Mouse (Mus musculus): ENCODE data around the gene Gm3415. TPM values are rescaled to one million over a fixed set of nuclear protein-coding genes. Genes with fewer than 3 reads are reported as not detected.
"Not testable (repeated sequence)": the region's sequence is repeated elsewhere in the genome, so short reads cannot be mapped to it uniquely, and the experiment has no call there.

The Gm3415 gene
- polyA plus RNA-seq, 1 experiment: not detected

DNA sequence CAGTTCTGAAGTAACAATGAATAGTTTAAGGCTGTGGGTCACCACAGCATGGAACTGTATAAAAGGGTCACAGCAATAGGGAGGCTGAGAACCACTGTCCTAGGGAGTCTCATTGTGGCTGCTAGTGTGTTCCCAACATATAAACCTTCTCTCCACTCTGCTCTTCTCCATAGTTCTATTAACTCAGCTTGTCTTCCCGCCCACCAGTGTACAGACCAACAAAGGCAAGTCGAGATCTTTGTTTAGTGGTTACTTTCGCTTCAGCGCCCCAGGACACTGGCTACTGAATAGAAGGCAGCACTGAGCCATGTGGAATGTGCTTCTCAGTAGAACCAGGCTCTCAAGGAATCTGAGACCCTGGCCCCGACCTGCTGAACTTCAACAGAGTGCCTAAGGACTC is 36.6 kb downstream of the Gm3415 start:
- no peak for DNase-seq
- Histone ChIP-seq H3K27me3 (replicated peaks; ENCODE audit: control insufficient read depth, insufficient read depth, low read length) (no peaks in the 10 kb centered on the region), H3K27ac (ENCODE audit: insufficient read depth, low read depth, low read length) (no peak overlapping the region), H3K36me3 (ENCODE audit: control insufficient read depth, insufficient read depth, low read length) (no peaks in the 10 kb centered on the region), H3K4me1 (ENCODE audit: control insufficient read depth, insufficient read depth, low read length) (no peaks in the 10 kb centered on the region), H3K4me3 (ENCODE audit: insufficient read depth, low read depth, low read length) (no peak overlapping the region)
- WGBS: 69% methylated on average over 5 of the region's 5 CpGs
- TF ChIP-seq POLR2A (IDR thresholded peaks at IDR 0.05; ENCODE audit: low read depth, low read length) (no peak), CTCF (conservative IDR thresholded peaks at IDR 0.05; ENCODE audit: insufficient read depth, insufficient read length, low read depth, low read length) (no peak)

DNA sequence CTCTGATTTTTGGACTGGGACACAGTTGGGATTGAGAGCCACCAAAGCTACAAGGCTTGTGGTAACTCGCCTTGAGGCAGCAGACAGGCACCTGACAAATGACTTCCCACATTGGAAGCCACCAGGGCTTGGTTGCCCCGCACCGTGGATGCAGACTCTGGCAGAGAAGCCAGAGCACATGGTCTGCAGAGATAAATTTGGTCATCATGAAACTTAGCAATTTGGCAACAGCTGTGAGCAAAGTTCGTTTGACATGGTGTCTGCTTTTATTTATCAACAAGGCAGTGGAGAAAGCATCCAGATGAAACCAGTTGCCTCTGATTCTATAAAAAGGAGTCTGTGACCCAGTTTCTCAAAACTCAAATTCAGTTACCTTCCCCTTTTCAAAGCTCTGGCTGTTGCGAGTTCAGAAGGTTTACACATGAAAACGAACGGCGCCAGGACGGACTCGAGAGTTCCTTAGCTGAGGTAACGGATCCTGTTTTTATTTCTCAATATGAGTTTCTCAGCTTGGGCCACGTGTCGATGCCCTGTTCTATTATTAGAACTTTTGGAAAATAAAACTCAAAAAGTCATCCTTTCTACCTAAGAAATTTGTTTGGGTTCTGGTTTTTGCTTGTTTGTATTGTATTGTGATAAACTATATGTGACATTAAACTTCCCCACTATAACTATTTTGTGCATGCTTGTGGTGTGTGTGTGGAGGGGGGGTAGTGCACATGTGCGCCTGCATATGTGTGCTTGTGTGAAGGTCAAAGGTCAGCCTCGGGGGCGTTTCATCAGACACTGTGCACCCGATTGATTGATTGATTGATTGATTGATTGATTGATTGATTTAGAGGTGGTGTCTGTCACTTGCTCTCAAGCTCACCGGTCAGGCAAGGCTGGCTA is 40.9 kb downstream of the Gm3415 start:
- WGBS: 63% methylated on average over 18 of the region's 18 CpGs
- Histone ChIP-seq H3K4me1 (ENCODE audit: control insufficient read depth, insufficient read depth, low read length) (peaks cover 4% of the 10 kb centered on the region; the same call in 1 of the 2 replicates), H3K36me3 (ENCODE audit: control insufficient read depth, insufficient read depth, low read length) (no peaks in the 10 kb centered on the region), H3K27me3 (replicated peaks; ENCODE audit: control insufficient read depth, insufficient read depth, low read length) (no peaks in the 10 kb centered on the region), H3K27ac (ENCODE audit: insufficient read depth, low read depth, low read length) (no peak overlapping the region), H3K4me3 (ENCODE audit: insufficient read depth, low read depth, low read length) (no peak overlapping the region)
- DNase-seq: no peak
- TF ChIP-seq CTCF (conservative IDR thresholded peaks at IDR 0.05; ENCODE audit: insufficient read depth, insufficient read length, low read depth, low read length) (no peak), POLR2A (IDR thresholded peaks at IDR 0.05; ENCODE audit: low read depth, low read length) (no peak)

DNA sequence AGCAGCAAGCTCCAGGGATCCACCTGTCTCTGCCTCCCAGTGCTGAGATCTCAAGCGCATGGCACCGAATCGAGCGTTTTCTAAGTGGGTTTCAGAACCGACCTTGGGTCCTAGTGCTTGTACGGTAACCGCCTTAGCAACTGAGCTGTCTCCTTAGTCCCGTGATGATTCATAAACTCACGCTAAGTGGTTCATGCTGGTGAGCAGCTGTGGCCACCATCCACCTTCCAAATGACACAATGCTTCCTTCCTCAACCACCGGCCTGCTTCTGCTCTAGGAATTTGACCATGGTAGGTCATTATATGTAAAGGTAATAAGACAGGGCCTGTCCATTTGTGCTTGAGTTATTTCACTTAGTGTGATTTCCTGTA is 41.6 kb downstream of the Gm3415 start:
- Histone ChIP-seq H3K36me3 (ENCODE audit: control insufficient read depth, insufficient read depth, low read length) (no peaks in the 10 kb centered on the region), H3K4me1 (ENCODE audit: control insufficient read depth, insufficient read depth, low read length) (peaks cover 4% of the 10 kb centered on the region; the same call in 1 of the 2 replicates), H3K4me3 (ENCODE audit: insufficient read depth, low read depth, low read length) (no peak overlapping the region), H3K27me3 (replicated peaks; ENCODE audit: control insufficient read depth, insufficient read depth, low read length) (no peaks in the 10 kb centered on the region), H3K27ac (ENCODE audit: insufficient read depth, low read depth, low read length) (no peak overlapping the region)
- WGBS: 93% methylated on average over 10 of the region's 10 CpGs
- DNase-seq: no peak
- TF ChIP-seq POLR2A (IDR thresholded peaks at IDR 0.05; ENCODE audit: low read depth, low read length) (no peak), CTCF (conservative IDR thresholded peaks at IDR 0.05; ENCODE audit: insufficient read depth, insufficient read length, low read depth, low read length) (no peak)

DNA sequence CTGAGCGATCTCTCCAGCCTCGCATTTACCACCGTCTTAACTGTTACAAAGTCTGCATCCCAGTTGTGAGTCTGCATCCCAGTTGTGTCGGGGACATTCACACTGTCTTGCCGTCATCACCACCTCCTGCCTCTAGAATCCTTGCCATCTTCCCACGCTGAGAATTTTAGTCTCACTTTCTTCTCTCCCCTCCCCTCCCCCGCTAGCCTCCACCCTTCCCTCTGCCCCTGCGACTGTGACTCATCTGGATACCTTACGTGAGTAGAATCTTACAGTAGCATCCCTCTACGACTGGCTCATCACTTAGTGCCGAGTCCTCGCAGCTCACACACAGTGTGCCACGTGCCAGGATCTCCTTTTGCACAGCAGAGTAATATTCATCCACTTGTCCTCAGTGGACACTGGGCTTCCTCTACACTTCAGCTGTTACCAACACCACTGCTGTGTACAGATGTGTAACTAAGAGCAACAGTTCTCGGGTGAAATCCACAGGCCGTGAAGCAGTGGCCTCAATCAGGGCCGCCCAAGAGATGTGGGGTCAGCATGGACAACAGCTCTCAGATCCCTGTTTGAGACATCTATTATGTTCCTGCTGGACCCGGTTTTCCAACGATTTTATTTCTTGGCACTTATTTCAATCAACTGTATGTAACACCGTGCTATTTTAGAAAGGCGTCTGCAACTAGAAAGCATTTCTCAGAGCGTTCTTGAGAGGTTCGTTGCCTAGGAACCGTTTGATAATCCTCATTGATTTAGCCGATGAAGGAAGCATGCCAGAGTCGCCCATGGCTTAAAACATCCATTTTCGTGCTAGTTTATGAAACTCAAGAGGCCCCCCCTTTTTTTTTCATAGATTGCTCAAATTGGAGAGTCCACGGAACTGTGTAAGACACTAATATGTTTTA is 42.5 kb downstream of the Gm3415 start:
- Histone ChIP-seq H3K4me3 (ENCODE audit: insufficient read depth, low read depth, low read length) (no peak overlapping the region), H3K27ac (ENCODE audit: insufficient read depth, low read depth, low read length) (no peak overlapping the region), H3K27me3 (replicated peaks; ENCODE audit: control insufficient read depth, insufficient read depth, low read length) (no peaks in the 10 kb centered on the region), H3K4me1 (ENCODE audit: control insufficient read depth, insufficient read depth, low read length) (peaks cover 4% of the 10 kb centered on the region; the same call in 1 of the 2 replicates), H3K36me3 (ENCODE audit: control insufficient read depth, insufficient read depth, low read length) (no peaks in the 10 kb centered on the region)
- 92% methylated on average over 27 of the region's 27 CpGs for WGBS
- no peak for DNase-seq
- TF ChIP-seq CTCF (conservative IDR thresholded peaks at IDR 0.05; ENCODE audit: insufficient read depth, insufficient read length, low read depth, low read length): no peak
- TF ChIP-seq POLR2A (IDR thresholded peaks at IDR 0.05; ENCODE audit: low read depth, low read length): no peak

DNA sequence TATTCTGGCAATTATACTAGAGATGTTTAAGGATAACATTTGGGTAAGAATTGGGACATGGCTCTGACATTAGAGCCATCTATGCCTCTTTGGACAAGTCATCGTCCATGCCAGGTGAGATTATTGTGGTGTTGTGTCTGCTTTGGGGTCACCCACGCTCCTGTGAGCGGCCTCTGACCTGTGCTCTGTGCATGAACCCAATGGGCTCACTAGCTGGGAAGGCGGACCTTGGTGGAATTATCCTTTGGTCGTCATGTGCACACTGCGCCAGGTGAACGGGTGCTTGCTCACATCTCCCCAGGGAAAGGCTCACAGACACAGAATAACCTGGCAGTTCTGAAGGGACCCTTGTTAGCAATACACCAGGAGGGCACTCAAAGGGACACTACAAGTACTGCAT is 43.3 kb downstream of the Gm3415 start:
- not testable (repeated sequence) for DNase-seq; H3K4me3 ChIP-seq (ENCODE audit: insufficient read depth, low read depth, low read length); H3K4me1 ChIP-seq (ENCODE audit: control insufficient read depth, insufficient read depth, low read length); H3K27me3 ChIP-seq (replicated peaks; ENCODE audit: control insufficient read depth, insufficient read depth, low read length); H3K36me3 ChIP-seq (ENCODE audit: control insufficient read depth, insufficient read depth, low read length); H3K27ac ChIP-seq (ENCODE audit: insufficient read depth, low read depth, low read length)
- WGBS: 70% methylated on average over 7 of the region's 7 CpGs

DNA sequence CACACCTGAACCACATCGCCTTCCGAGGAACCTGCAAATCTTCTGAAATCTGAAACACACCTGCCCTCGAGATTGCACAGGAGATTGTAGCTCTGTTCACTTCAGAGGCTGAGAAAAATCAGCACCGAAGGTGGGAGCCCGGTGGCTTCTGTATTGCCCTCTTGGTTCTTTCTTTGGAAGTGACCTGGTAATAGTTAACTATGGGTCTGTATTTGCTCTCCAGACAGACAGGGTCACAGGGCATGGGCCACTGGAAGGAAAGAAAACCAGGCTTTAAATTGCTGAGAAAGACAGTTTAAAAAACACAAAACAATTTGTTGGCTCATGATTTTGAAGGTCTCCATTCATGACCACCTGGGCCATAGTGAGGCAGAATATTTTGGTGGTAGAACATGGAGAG is 44.0 kb downstream of the Gm3415 start:
- no peaks in the 10 kb centered on the region for H3K27me3 ChIP-seq (replicated peaks; ENCODE audit: control insufficient read depth, insufficient read depth, low read length)
- peaks cover 4% of the 10 kb centered on the region; the same call in 1 of the 2 replicates for H3K4me1 ChIP-seq (ENCODE audit: control insufficient read depth, insufficient read depth, low read length)
- WGBS: 50% methylated on average over 5 of the region's 5 CpGs
- TF ChIP-seq POLR2A (IDR thresholded peaks at IDR 0.05; ENCODE audit: low read depth, low read length) (no peak), CTCF (conservative IDR thresholded peaks at IDR 0.05; ENCODE audit: insufficient read depth, insufficient read length, low read depth, low read length) (no peak)
- no peaks in the 10 kb centered on the region for H3K36me3 ChIP-seq (ENCODE audit: control insufficient read depth, insufficient read depth, low read length)
- H3K27ac ChIP-seq (ENCODE audit: insufficient read depth, low read depth, low read length): no peak overlapping the region
- H3K4me3 ChIP-seq (ENCODE audit: insufficient read depth, low read depth, low read length): no peak overlapping the region
- peak; percentile 42 for DNase-seq

DNA sequence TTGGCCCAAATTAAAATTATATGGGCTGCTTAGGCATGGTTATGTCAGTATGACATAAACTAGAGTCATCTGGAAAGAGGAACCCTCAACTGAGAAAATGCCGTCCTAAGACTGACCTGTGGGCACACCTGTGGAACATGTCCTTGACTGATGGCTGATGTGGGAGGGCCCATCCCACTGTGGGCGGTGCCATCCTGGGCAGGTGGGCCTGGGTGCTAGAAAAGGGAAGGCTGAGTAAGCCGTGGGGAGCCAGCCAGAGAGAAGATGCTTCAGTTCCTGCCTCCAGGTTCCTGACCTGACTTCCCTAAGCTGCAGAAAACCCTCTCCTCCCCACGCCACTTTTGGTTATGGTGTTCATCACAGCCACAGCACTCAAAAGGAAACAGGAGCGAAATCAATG is 50.3 kb downstream of the Gm3415 start:
- 62% methylated on average over 5 of the region's 5 CpGs for WGBS

More for the DNA sequence above, 50.3 kb downstream of the Gm3415 start:
- no peak for DNase-seq
- Histone ChIP-seq H3K27me3 (replicated peaks; ENCODE audit: control insufficient read depth, insufficient read depth, low read length) (no peaks in the 10 kb centered on the region; the same call in 1 of the 2 replicates), H3K27ac (ENCODE audit: insufficient read depth, low read depth, low read length) (no peak overlapping the region), H3K4me3 (ENCODE audit: insufficient read depth, low read depth, low read length) (no peak overlapping the region), H3K4me1 (ENCODE audit: control insufficient read depth, insufficient read depth, low read length) (no peaks in the 10 kb centered on the region), H3K36me3 (ENCODE audit: control insufficient read depth, insufficient read depth, low read length) (no peaks in the 10 kb centered on the region)
- TF ChIP-seq CTCF (conservative IDR thresholded peaks at IDR 0.05; ENCODE audit: insufficient read depth, insufficient read length, low read depth, low read length) (no peak), POLR2A (IDR thresholded peaks at IDR 0.05; ENCODE audit: low read depth, low read length) (no peak)
